Mouse (Mus musculus): Measurements from ENCODE around the gene Yap1.

DNA sequence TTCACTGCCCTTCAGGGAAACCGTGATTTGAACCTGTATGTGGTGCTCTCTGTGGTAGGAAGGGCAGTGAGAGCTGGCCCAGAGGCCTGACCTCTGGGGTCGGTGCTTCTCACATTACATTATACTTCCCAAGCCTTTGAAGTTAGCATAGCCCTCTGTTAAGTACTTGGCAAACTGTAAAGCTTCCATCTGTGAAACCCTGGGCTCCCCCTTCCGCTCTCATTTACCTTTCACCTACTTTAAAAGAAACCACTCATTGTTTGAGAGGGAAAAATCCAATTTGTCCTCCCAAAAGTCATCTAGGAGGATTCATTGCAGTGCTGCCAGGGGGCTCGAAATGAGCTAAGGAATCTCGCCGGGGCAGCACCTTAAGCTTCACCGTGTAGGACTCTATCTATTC is 102.1 kb downstream of the Yap1 start:
- TF ChIP-seq CTCF (IDR thresholded peaks at IDR 0.05; ENCODE audit: borderline replicate concordance, insufficient read depth, low read length) (no peak), POLR2A (IDR thresholded peaks at IDR 0.05; ENCODE audit: low read depth, low read length) (no peak)

Measured in embryonic fibroblast, embryonic 13.5 days (primary cell).